ENCODE assay signal across 11 mouse cellular contexts in the genomic region with DNA sequence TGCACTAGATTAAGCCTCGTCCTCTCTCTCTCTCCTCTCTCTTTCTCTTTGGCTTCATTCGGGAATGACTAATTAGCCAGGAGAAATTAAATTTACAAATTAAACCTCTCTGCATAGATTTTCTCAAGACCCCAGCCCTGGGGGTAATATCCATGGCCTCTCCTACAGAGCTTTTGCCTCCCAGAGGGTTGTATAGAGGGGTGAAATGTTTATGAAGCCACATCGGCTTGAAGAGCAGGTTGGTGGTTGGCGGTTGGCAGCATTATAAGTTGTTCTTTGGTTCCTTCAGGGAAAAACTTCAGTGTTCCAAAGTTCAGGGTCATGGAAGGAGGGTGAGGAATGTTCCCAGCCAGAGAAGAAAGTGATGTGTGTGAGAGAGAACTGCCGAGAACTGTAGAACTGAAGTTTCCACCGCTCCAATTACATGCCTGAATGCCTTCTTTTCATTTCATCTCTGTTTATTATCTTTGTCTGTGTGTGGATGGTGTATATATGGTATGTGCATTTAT.
"Had no signal": no experiment of that assay in that cellular context is flagged by ENCODE, and none has a peak within 500 bp of the region (broad histone marks: within the 10 kb centered on the region; RNA-seq: fewer than 3 reads in every experiment).

No protein-coding gene starts in this region.

- H3K4me1 ChIP-seq: intestine, embryonic 15.5 days; limb, embryonic 13.5 days; midbrain, embryonic 12.5 days; stomach, embryonic 15.5 days had no signal

- H3K4me3 ChIP-seq: intestine, embryonic 15.5 days; left cerebral cortex, adult 2 months; limb, embryonic 13.5 days; midbrain, embryonic 12.5 days; neural tube, embryonic 13.5 days; stomach, embryonic 15.5 days had no signal

- H3K4me2 ChIP-seq: intestine, embryonic 15.5 days; limb, embryonic 13.5 days; midbrain, embryonic 12.5 days; neural tube, embryonic 13.5 days; stomach, embryonic 15.5 days had no signal

- DNase-seq: lung, adult 18-20 months; right cerebral cortex, postnatal 14 days; thymus, postnatal 4 days had no signal

- H3K9ac ChIP-seq: intestine, embryonic 15.5 days; limb, embryonic 13.5 days; liver, embryonic 14.5 days; midbrain, embryonic 12.5 days; neural tube, embryonic 13.5 days; stomach, embryonic 15.5 days had no signal

- H3K27ac ChIP-seq: intestine, embryonic 15.5 days; left cerebral cortex, adult 2 months; limb, embryonic 13.5 days; liver, embryonic 14.5 days; midbrain, embryonic 12.5 days; neural tube, embryonic 13.5 days; stomach, embryonic 15.5 days had no signal

- ATAC-seq: intestine, embryonic 15.5 days; midbrain, embryonic 16.5 days had no signal

- H3K27me3 ChIP-seq: intestine, embryonic 15.5 days; limb, embryonic 13.5 days; midbrain, embryonic 12.5 days; neural tube, embryonic 13.5 days; stomach, embryonic 15.5 days had no signal

- H3K36me3 ChIP-seq: intestine, embryonic 15.5 days; limb, embryonic 13.5 days; midbrain, embryonic 12.5 days; neural tube, embryonic 13.5 days; stomach, embryonic 15.5 days had no signal

- H3K9me3 ChIP-seq: intestine, embryonic 15.5 days; limb, embryonic 13.5 days; midbrain, embryonic 12.5 days; neural tube, embryonic 13.5 days; stomach, embryonic 15.5 days had no signal
